Mouse (Mus musculus): ENCODE results near the gene Ddb1. TPM values are rescaled to one million over a fixed set of nuclear protein-coding genes. Genes with fewer than 3 reads are reported as not detected.
"Not testable (repeated sequence)": the region's sequence is repeated elsewhere in the genome, so short reads cannot be mapped to it uniquely, and the experiment has no call there.

Ddb1 gene
- 252 and 255 TPM in 2 replicates for polyA plus RNA-seq (2015; fragmentation: Nextera tagmentation; extraction: Ambion mirVana)

- WGBS = 0% methylated on average over 49 of the region's 49 CpGs
- no peaks in the 10 kb centered on the region for H3K27me3 ChIP-seq (replicated peaks)
- peaks cover 36% of the 10 kb centered on the region for H3K36me3 ChIP-seq
- peak within 1 kb of the TSS; percentile 88 for H3K27ac ChIP-seq (replicated peaks)
- peak within 1 kb of the TSS; percentile 91 for H3K4me2 ChIP-seq
- H3K9ac ChIP-seq = peak within 1 kb of the TSS; percentile 98
- H3K9me3 ChIP-seq = no peaks in the 10 kb centered on the region
- ATAC-seq (ENCODE audit: extremely low read depth, insufficient number of reproducible peaks, low FRiP score, low TSS enrichment) = peak; percentile 92
- peaks cover 56% of the 10 kb centered on the region for H3K4me1 ChIP-seq
- H3K4me3 ChIP-seq = peak within 1 kb of the TSS; percentile 86
Observed at GRCm38 (mm10) chr19:10605293-10605900, at the start of gene Ddb1, which contains the start of gene Tkfc. Gene Ddb1 (plus strand): TSS chr19:10605327. Gene Tkfc (minus strand): TSS chr19:10605654.

- Histone ChIP-seq H3K4me3 (peak within 1 kb of the TSS; percentile 69), H3K27me3 (replicated peaks) (no peaks in the 10 kb centered on the region), H3K27ac (replicated peaks) (peak within 1 kb of the TSS; percentile 83), H3K9me3 (no peaks in the 10 kb centered on the region), H3K4me1 (peaks cover 19% of the 10 kb centered on the region), H3K36me3 (peaks cover 25% of the 10 kb centered on the region), H3K9ac (peak within 1 kb of the TSS; percentile 85), H3K4me2 (peak within 1 kb of the TSS; percentile 82)
- WGBS = 1% methylated on average over 43 of the region's 43 CpGs
- peak; percentile 85 for ATAC-seq (ENCODE audit: extremely low read depth, insufficient number of reproducible peaks, low FRiP score, low TSS enrichment)
Observed at GRCm38 (mm10) chr19:10555624-10556510, 49.3 kb upstream of the Ddb1 start, which contains the start of gene Tmem216. Gene Tmem216 (minus strand): TSS chr19:10556238.

DNA sequence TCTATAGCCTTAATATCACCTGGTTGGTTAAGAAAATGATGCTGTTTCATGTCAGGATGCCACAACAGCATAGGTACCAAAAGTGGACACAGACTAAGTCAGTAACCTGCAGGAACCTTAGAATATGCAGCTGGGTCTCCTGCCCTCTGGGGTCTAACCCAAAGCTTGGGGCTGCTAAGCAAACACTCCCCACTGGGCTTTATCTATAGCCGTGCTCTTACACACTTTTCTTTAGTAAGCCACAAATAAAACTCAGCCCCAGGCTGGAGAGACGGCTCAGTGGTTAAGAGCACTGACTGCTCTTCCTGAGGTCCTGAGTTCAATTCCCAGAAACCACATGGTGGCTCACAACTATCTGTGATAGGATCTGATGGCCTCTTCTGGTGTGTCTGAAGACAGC is 48.1 kb upstream of the Ddb1 start:
- peaks cover 13% of the 10 kb centered on the region for H3K36me3 ChIP-seq
- H3K4me2 ChIP-seq = no peak overlapping the region
- 58% methylated on average over 2 of the region's 2 CpGs for WGBS
- no peak for ATAC-seq (ENCODE audit: extremely low read depth, insufficient number of reproducible peaks, low FRiP score, low TSS enrichment)
- H3K27ac ChIP-seq (replicated peaks) = no peak overlapping the region
- no peaks in the 10 kb centered on the region for H3K27me3 ChIP-seq (replicated peaks)
- no peak overlapping the region for H3K9ac ChIP-seq
- H3K4me1 ChIP-seq = peaks cover 31% of the 10 kb centered on the region
- H3K4me3 ChIP-seq = no peak overlapping the region
- H3K9me3 ChIP-seq = no peaks in the 10 kb centered on the region

DNA sequence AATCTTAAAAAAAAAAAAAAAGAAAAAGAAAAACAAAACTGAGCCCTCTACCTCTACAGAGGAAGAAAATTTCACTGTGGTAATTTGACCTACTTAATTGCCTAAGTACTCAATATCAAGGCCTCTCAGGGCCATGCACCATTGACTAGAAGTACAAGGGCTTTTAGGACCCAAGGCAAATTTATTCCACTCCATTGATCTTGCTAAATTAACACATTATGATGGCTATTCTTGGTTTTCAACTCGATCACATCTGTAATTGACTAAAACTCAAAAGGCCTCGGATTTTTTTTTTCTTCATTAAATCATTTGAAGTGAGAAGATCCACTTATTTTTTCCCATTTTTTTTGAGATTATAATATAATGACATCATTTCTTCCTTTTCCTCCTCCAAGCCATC is 47.7 kb upstream of the Ddb1 start:
- Histone ChIP-seq H3K36me3 (peaks cover 9% of the 10 kb centered on the region), H3K9ac (no peak overlapping the region), H3K4me3 (no peak overlapping the region), H3K4me2 (no peak overlapping the region), H3K27ac (replicated peaks) (no peak overlapping the region), H3K27me3 (replicated peaks) (no peaks in the 10 kb centered on the region), H3K4me1 (peaks cover 35% of the 10 kb centered on the region), H3K9me3 (no peaks in the 10 kb centered on the region)
- WGBS = 71% methylated on average over 2 of the region's 2 CpGs
- no peak for ATAC-seq (ENCODE audit: extremely low read depth, insufficient number of reproducible peaks, low FRiP score, low TSS enrichment)

GRCm38 (mm10) chr19:10557837-10558375 is 47.2 kb upstream of the Ddb1 start:
- WGBS = 70% methylated on average over 4 of the region's 4 CpGs
- H3K27me3 ChIP-seq (replicated peaks) = not testable (repeated sequence)

DNA sequence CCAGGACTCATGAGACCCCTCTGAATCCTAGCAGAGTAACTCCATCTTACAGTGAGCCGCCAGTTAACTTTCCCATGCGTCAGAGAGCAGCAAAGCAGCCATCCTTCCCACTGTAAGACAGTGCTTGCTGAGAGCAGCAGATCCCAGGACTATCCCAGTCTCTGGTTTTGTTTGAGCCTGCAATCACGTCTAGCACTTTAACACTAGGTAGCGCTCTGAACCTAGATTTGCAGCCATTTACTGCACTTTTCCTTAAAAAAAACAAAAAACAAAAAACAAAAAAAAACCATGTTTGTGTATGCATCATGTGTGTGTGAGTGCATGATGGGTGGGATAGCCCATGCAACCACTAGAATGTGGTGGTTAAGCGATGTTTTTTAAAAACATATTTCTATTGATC is 45.0 kb upstream of the Ddb1 start:
- H3K9me3 ChIP-seq = no peaks in the 10 kb centered on the region
- H3K4me2 ChIP-seq = no peak overlapping the region
- H3K4me3 ChIP-seq = no peak overlapping the region
- H3K36me3 ChIP-seq = no peaks in the 10 kb centered on the region
- no peak for ATAC-seq (ENCODE audit: extremely low read depth, insufficient number of reproducible peaks, low FRiP score, low TSS enrichment)
- no peak overlapping the region for H3K27ac ChIP-seq (replicated peaks)
- H3K9ac ChIP-seq = no peak overlapping the region
- no peaks in the 10 kb centered on the region for H3K27me3 ChIP-seq (replicated peaks)
- H3K4me1 ChIP-seq = peaks cover 31% of the 10 kb centered on the region
- WGBS = 30% methylated on average over 5 of the region's 5 CpGs

More at GRCm38 (mm10) chr19:10557837-10558375, 47.2 kb upstream of the Ddb1 start:
- not testable (repeated sequence) for H3K4me3 ChIP-seq; H3K9me3 ChIP-seq; H3K36me3 ChIP-seq; H3K4me2 ChIP-seq; ATAC-seq (ENCODE audit: extremely low read depth, insufficient number of reproducible peaks, low FRiP score, low TSS enrichment); H3K27ac ChIP-seq (replicated peaks); H3K9ac ChIP-seq
- peaks cover 37% of the 10 kb centered on the region for H3K4me1 ChIP-seq

DNA sequence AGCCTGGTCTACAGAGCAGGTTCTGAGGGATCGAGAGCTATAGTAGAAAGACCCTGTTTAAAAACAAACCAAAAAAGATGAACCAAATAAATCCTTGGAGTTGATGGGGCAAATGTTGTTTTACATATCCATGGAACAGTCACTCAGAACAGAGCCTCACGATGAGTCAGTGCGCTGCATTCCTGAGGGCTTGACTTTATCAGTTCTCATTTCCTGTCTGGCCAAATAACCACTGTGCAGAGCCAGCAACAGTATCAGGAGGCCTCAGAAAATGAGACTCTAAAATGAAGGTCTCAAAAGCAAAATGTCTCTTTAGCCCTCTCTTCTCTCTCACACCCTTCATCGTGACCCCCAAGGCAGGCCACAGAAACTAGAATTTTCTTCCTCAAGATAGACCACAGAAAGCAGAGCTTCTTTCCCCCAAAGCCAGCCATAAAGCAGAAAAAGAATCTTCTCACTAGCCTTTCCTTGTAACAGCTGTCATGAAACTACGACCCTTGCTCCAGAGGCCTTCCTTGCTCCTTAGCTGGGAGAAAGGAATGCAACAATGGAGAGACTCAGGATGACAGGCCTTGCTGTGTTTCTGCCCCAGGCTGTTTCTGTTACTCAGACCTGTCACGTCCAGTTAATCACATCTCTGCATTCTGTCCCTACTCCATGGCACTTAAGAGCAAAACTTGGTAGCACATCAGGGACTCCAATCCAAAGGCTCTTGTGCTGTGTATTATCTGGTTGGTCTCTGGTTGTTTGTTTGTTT is 43.4 kb upstream of the Ddb1 start:
- Histone ChIP-seq H3K27me3 (replicated peaks) (no peaks in the 10 kb centered on the region), H3K27ac (replicated peaks) (peak overlapping the region; percentile 93), H3K4me2 (no peak overlapping the region), H3K4me3 (no peak overlapping the region), H3K9me3 (no peaks in the 10 kb centered on the region), H3K9ac (peak overlapping the region; percentile 42), H3K4me1 (peaks cover 21% of the 10 kb centered on the region), H3K36me3 (no peaks in the 10 kb centered on the region)
- 33% methylated on average over 6 of the region's 6 CpGs for WGBS
- ATAC-seq (ENCODE audit: extremely low read depth, insufficient number of reproducible peaks, low FRiP score, low TSS enrichment) = peak; percentile 68; the same call in 1 of the 2 replicates

DNA sequence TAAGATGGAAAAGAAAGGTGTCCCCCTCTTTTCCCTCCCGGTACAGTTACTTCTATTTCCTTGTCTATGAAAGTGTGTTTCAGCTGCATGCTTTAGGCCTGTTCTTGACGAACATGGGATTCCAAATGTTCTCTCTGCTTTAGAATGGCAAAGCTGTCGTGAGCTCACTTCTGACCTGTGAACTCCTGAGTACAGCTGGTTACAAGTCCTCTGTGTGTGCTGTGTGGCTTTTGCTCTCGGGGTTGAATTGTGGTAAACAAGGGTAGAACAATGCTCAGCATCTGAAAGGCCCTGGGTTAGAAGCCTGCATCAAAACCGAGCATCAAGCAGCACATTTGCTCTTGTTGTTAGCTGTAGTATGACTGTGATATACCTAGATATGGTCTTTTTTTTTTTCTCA is 42.8 kb upstream of the Ddb1 start:
- 60% methylated on average over 5 of the region's 5 CpGs for WGBS
- Histone ChIP-seq H3K9ac (peak overlapping the region; percentile 42; the same call in 1 of the 2 replicates), H3K4me1 (peaks cover 18% of the 10 kb centered on the region), H3K36me3 (peaks cover under 1% of the 10 kb centered on the region; the same call in 1 of the 2 replicates), H3K4me2 (no peak overlapping the region), H3K27ac (replicated peaks) (peak overlapping the region; percentile 93), H3K9me3 (peaks cover 1% of the 10 kb centered on the region; the same call in 1 of the 2 replicates), H3K4me3 (no peak overlapping the region), H3K27me3 (replicated peaks) (no peaks in the 10 kb centered on the region)
- ATAC-seq (ENCODE audit: extremely low read depth, insufficient number of reproducible peaks, low FRiP score, low TSS enrichment) = no peak

- Histone ChIP-seq H3K4me1 (peaks cover 18% of the 10 kb centered on the region), H3K9me3 (peaks cover 5% of the 10 kb centered on the region; the same call in 1 of the 2 replicates), H3K27me3 (replicated peaks) (no peaks in the 10 kb centered on the region), H3K4me3 (no peak overlapping the region), H3K27ac (replicated peaks) (no peak overlapping the region), H3K4me2 (no peak overlapping the region), H3K36me3 (peaks cover 15% of the 10 kb centered on the region), H3K9ac (no peak overlapping the region)
- WGBS = 75% methylated on average over 6 of the region's 6 CpGs
- no peak for ATAC-seq (ENCODE audit: extremely low read depth, insufficient number of reproducible peaks, low FRiP score, low TSS enrichment)
Observed at GRCm38 (mm10) chr19:10564278-10564677, 40.8 kb upstream of the Ddb1 start.

DNA sequence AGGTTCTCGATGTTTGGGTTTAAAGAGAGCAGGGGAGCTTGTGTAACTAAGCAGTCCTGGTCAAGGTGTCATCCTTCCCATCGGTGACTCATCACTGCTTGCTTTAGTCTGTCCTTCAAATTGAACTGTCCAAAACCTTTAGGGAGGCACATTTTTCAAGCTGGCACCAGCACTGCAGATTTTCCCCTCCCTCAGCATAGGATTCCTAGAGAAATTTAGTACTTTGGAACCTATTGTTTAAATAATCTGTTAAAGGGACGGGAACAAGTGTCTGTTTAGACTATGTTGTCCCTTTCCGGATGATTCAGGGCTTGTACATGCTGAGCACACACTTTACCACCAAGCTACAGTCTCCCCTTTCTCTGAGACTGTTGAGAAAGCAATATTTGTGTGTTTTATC is 39.9 kb upstream of the Ddb1 start:
- Histone ChIP-seq H3K9ac (no peak overlapping the region), H3K27ac (replicated peaks) (0 out of 2 replicates have a peak overlapping the region, but pooled peaks have one; percentile 28), H3K9me3 (peaks cover 5% of the 10 kb centered on the region; the same call in 1 of the 2 replicates), H3K4me2 (no peak overlapping the region), H3K4me3 (no peak overlapping the region), H3K4me1 (peaks cover 18% of the 10 kb centered on the region), H3K36me3 (peaks cover 24% of the 10 kb centered on the region), H3K27me3 (replicated peaks) (no peaks in the 10 kb centered on the region)
- 60% methylated on average over 4 of the region's 4 CpGs for WGBS
- ATAC-seq (ENCODE audit: extremely low read depth, insufficient number of reproducible peaks, low FRiP score, low TSS enrichment) = no peak
